Mouse (Mus musculus) erythroblast, embryonic 14.5 days (primary cell): Measurements from ENCODE around the gene AI182371.

Experiments used
- GATA1 ChIP-seq: IDR thresholded peaks from 2 replicates; pipeline ENCODE4 v1.6.1; 2012; ENCODE audit warnings: low read length, inconsistent platforms, mixed read lengths
- TAL1 ChIP-seq: IDR thresholded peaks from 3 replicates; pipeline ENCODE4 v1.6.1; 2012; ENCODE audit warnings: low read length, inconsistent platforms, mixed read lengths

DNA sequence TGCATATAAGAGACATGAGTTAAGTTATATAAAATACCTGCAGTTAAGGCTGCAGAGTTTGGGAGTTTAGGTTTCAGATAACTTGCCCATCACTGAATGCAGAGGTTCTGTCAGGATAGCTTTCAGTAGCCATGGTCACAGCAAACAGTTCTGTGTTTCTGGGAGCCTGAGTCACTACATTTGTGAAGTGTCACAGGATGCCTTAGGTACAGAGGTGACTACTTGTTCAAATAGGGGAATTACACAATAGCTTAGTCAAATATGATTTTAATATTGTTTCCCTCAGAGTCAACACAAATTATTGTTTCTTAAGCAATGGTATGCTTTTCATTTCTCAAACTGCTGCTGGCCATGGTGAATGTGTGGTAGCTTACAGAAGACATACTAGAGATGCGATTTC is 32.2 kb downstream of the AI182371 start:
- TF ChIP-seq GATA1, result no peak
- TF ChIP-seq TAL1, result no peak
